Mouse (Mus musculus) effector memory CD4-positive, alpha-beta T cell, adult 7 months (primary cell): ENCODE data around the gene Gnb1. TPM values are rescaled to one million over a fixed set of nuclear protein-coding genes. Genes with fewer than 3 reads are reported as not detected.

Experiments used
- polyA plus RNA-seq: library from polyadenylated mRNA; unstranded; fragments of 100-300 nt; shearing (Covaris generic); gene quantifications from one replicate; pipeline ENCODE4 v1.2.1, GENCODE M21; 2017

The Gnb1 gene
- 437 TPM for polyA plus RNA-seq

DNA sequence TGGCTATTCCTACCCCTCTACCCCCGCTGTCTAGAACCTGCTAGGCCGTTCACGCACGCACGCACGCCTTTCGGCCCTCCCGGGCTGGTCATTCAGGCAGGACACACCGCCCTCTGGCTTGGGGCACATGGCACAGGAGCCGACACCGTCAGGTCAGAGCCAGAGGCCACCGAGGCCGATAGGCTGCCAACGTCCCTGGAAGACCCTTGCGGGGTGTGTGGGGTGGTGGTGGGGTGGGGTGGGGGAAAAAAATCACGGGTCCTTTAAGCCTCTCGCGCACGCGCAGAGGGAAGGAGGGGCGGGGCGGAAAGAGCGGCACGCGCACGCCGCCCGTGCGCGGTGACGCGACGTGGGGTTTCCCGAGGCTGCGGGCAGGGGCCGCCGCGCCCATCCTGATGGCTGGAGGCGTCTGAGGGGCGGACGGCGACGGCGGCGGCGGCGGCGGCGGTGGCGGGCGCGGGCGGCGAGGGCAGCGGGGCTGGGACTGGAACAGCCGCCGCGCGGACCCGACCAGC is at the start of gene Gnb1:
Gene Gnb1, plus strand, starts transcription at position 372 of the 515 bp plus-strand sequence.

DNA sequence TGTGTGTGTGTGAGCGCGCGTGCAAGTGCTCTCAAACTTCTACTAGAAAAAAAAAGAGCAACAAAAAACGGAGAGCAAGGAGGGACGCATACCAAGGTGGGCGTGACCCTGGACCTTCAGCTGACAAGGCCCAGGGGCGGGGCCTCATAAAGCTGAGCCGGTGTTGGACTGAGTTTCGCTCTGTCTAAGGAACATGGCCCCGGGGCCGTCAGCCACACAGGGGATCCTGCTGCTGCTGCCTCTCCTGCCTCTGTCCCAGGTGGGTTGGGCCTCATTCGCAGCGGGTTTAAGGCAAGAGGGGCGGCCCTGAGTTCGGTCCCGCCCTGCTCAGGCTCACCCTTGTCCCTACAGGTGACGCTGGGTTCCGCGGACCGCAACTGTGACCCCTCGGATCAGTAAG is 22.2 kb upstream of the Gnb1 start, which contains the start of gene Tmem52:
Gene Tmem52, plus strand, starts transcription at position 163 of the 400 bp plus-strand sequence.

DNA sequence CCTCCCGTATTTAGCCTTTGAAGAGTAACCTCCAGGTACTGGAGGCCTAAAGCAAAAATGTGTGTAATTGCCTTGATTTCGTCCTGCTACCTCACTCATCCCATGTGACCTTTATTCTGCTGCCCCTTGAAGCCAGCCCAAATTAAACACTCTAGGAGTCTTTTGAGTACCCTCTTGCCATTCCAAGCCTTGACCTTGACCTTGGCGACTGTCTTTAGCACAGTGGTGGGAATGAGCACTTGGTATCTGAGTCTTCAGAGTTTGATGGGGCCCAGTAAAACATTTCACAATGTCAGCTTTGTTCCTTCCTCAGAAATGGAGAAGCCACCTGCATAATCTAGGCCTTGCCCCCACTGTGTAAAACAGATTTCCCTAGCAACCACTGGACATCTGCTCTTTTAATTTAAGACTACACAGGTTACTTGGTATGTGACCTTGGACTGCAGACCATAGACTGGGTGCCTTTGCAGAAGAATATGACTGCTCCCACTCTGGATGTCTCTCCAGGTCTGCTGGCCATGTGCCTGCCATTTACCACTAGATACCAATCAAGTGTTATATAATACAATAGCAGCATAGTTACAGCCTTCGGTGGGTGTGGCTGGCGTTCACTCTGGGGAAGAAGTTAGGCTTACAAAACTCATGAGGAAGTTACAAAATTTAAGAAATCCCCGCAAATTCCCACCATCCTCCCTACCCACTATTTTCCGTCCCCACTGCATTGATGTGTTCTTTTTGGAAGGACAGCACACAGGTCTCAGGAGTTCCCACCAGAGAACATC is 70.7 kb downstream of the Gnb1 start, which contains the start of gene Nadk:
Gene Nadk, plus strand, starts transcription at position 718 of the 782 bp plus-strand sequence.

DNA sequence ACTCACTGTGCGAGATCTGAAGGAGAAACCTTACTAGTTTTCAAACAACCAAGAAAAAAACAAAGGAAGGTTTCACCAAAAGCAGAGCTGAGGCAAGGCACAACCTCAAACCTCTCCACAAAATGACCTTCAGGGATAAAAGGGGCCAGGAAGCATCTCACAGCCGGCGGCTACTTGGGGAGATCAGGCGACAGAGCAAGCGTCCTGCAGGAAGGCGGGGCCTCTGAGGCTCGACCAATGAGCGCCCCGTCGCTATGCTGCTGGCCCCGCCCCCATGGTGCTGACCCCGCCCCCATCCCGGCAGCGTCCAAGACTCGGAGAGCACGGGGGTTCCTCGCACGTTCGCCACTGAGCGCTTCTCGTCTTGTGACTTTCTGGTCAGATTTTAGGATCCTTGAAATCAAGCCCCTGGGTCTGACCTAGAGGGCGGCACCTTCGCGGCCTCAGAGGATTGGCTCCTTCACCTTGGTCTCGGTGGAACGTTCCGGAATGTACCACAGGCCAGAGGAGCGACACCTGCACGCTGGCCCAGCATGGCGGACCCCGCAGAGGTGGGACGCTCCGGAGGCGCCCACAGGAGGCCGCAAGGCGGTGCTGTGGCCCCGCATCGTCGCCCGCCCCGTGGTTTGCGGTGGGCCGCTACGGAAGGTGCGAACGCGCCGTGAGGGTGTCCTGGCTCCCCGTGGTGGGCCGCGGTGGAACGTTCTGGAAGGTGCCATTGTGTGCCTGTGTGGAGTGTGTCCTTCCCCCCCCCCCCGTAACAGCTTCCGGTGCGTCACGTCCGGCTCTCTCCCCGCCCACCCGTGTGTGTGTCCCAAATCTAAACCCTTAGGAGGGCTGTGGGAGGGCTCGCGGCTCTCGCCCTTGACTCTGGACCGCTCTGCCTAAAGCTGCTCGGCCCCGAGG is 110.2 kb downstream of the Gnb1 start, which contains the start of gene Slc35e2:
Gene Slc35e2, plus strand, starts transcription at position 326 of the 906 bp plus-strand sequence.

Other genes starting within 250 kb of the Gnb1 start
- gene Faap20, start 241.6 kb upstream of the Gnb1 start, polyA plus RNA-seq: 47.9 TPM
- gene Prkcz, start 130.0 kb upstream of the Gnb1 start, polyA plus RNA-seq: 44.9 TPM
- gene Gabrd, start 93.2 kb upstream of the Gnb1 start, polyA plus RNA-seq: 1.1 TPM
- gene Cfap74, start 82.2 kb upstream of the Gnb1 start, polyA plus RNA-seq: 5.7 TPM
- gene Tmem52, start 22.2 kb upstream of the Gnb1 start, polyA plus RNA-seq: not detected
- gene Nadk, start 71.0 kb downstream of the Gnb1 start, polyA plus RNA-seq: 110 TPM
- 20.0 TPM for gene Slc35e2, start 110.1 kb downstream of the Gnb1 start, polyA plus RNA-seq
- 314 TPM for gene Cdk11b, start 133.5 kb downstream of the Gnb1 start, polyA plus RNA-seq
- gene Gm10563, start 154.0 kb downstream of the Gnb1 start, polyA plus RNA-seq: not detected
- gene Mmp23, start 162.0 kb downstream of the Gnb1 start, polyA plus RNA-seq: 0.74 TPM
- gene Mib2, start 177.8 kb downstream of the Gnb1 start, polyA plus RNA-seq: 45.8 TPM
- 10.8 TPM for gene Fndc10, start 203.0 kb downstream of the Gnb1 start, polyA plus RNA-seq
- gene Ssu72, start 213.4 kb downstream of the Gnb1 start, polyA plus RNA-seq: 92.9 TPM
- 0.35 TPM for gene Tmem240, start 243.4 kb downstream of the Gnb1 start, polyA plus RNA-seq